Mouse (Mus musculus): ENCODE measurements around the gene Plcl1. TPM values are rescaled to one million over a fixed set of nuclear protein-coding genes. Genes with fewer than 3 reads are reported as not detected.

Plcl1 gene
- polyA plus RNA-seq, 1 experiment from 2014 or later, result 3.1 TPM

DNA sequence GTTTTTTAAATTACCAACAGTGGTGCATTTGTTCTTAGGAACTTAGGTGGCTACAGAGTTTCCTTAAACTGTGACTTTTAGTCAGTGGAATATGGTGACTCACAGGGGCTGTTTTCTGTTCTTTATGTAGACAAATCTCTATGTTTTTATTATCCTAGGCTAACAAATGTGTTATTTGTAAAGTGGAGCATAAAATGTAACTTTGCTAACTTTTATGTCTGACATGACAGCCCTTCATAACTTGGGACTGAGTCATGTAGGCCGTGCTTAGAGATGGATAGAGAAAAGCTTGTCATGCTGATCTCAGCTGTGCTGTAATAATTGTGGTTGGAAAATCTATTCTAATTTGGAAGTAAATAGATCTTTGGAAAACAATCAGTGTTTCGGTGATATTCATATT is 23.3 kb downstream of the Plcl1 start:
- 93% methylated on average over 2 of the region's 2 CpGs for WGBS
- Histone ChIP-seq H3K27ac (ENCODE audit: low read depth, low read length) (no peak overlapping the region), H3K27me3 (ENCODE audit: control insufficient read depth, insufficient read depth, low read length) (no peaks in the 10 kb centered on the region), H3K4me2 (ENCODE audit: low read depth) (no peak overlapping the region), H3K9me3 (ENCODE audit: control insufficient read depth, low read length) (no peaks in the 10 kb centered on the region), H3K4me1 (ENCODE audit: control insufficient read depth, insufficient read depth, low read length) (no peaks in the 10 kb centered on the region), H3K36me3 (ENCODE audit: control insufficient read depth, insufficient read depth, low read length) (no peaks in the 10 kb centered on the region), H3K4me3 (ENCODE audit: low read depth, low read length) (no peak overlapping the region), H3K9ac (ENCODE audit: low read length) (no peak overlapping the region)
- ATAC-seq (ENCODE audit: insufficient read depth, low FRiP score, low TSS enrichment), result no peak
- DNase-seq (ENCODE audit: low spot score), result no peak

- WGBS, result 94% methylated on average over 1 of the region's 1 CpGs
- Histone ChIP-seq H3K4me2 (ENCODE audit: low read depth) (no peak overlapping the region), H3K27ac (ENCODE audit: low read depth, low read length) (no peak overlapping the region), H3K9ac (ENCODE audit: low read length) (no peak overlapping the region), H3K36me3 (ENCODE audit: control insufficient read depth, insufficient read depth, low read length) (no peaks in the 10 kb centered on the region), H3K4me1 (ENCODE audit: control insufficient read depth, insufficient read depth, low read length) (no peaks in the 10 kb centered on the region), H3K27me3 (ENCODE audit: control insufficient read depth, insufficient read depth, low read length) (no peaks in the 10 kb centered on the region), H3K4me3 (ENCODE audit: low read depth, low read length) (no peak overlapping the region), H3K9me3 (ENCODE audit: control insufficient read depth, low read length) (no peaks in the 10 kb centered on the region)
- DNase-seq (ENCODE audit: low spot score) (no peak), ATAC-seq (ENCODE audit: insufficient read depth, low FRiP score, low TSS enrichment) (no peak)
Observed at GRCm38 (mm10) chr1:55429708-55430107, 24.0 kb downstream of the Plcl1 start.

DNA sequence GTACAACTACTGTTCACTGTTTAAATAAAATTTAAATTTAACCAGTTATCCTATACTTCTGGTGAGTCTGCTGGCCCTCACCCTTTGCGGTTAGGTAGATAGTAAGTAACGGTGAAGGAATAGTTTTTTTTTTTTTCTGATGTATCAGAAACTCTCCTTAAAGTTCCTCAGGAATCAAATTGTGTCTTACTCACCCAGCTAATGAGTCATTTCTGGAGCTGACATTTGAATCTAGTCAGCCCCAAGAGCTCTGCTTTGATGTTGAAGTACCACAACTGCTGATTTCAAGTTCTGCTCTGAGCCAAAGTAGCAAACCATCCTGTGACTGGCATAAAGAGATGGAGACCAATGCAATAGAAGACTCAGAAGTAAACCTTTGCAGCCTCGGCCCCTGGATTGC is 24.9 kb downstream of the Plcl1 start:
- no peaks in the 10 kb centered on the region for H3K4me1 ChIP-seq (ENCODE audit: control insufficient read depth, insufficient read depth, low read length)
- H3K9ac ChIP-seq (ENCODE audit: low read length), result no peak overlapping the region
- no peak overlapping the region for H3K4me3 ChIP-seq (ENCODE audit: low read depth, low read length)
- H3K27me3 ChIP-seq (ENCODE audit: control insufficient read depth, insufficient read depth, low read length), result no peaks in the 10 kb centered on the region
- WGBS, result 91% methylated on average over 3 of the region's 3 CpGs
- H3K9me3 ChIP-seq (ENCODE audit: control insufficient read depth, low read length), result no peaks in the 10 kb centered on the region
- no peak for ATAC-seq (ENCODE audit: insufficient read depth, low FRiP score, low TSS enrichment)
- no peak overlapping the region for H3K27ac ChIP-seq (ENCODE audit: low read depth, low read length)
- H3K4me2 ChIP-seq (ENCODE audit: low read depth), result no peak overlapping the region
- DNase-seq (ENCODE audit: low spot score), result no peak
- H3K36me3 ChIP-seq (ENCODE audit: control insufficient read depth, insufficient read depth, low read length), result no peaks in the 10 kb centered on the region

DNA sequence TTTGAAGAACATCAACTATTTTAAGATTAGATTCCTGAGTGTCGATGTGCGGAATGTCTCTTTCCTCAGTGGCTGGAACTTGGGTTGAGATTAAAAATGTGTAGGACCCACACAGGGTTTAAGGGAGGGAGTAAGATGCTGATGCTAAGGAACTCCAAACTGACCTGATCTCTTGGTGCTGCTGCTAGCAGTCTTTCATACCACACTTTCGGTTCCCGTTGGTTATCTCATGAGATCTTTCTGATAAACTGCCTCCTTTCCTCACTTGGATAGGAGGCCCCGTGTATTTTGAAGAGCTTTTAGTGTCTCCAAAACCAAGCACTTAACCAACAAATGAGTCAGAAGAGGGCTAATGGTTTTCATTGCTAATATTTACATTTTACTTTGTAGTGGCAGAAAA is 30.9 kb downstream of the Plcl1 start:
- DNase-seq (ENCODE audit: low spot score) (no peak), ATAC-seq (ENCODE audit: insufficient read depth, low FRiP score, low TSS enrichment) (no peak)
- H3K9me3 ChIP-seq (ENCODE audit: control insufficient read depth, low read length), result no peaks in the 10 kb centered on the region
- H3K4me1 ChIP-seq (ENCODE audit: control insufficient read depth, insufficient read depth, low read length), result no peaks in the 10 kb centered on the region
- no peak overlapping the region for H3K9ac ChIP-seq (ENCODE audit: low read length)
- 89% methylated on average over 5 of the region's 5 CpGs for WGBS
- no peak overlapping the region for H3K4me3 ChIP-seq (ENCODE audit: low read depth, low read length)
- no peak overlapping the region for H3K4me2 ChIP-seq (ENCODE audit: low read depth)
- H3K27me3 ChIP-seq (ENCODE audit: control insufficient read depth, insufficient read depth, low read length), result no peaks in the 10 kb centered on the region
- H3K36me3 ChIP-seq (ENCODE audit: control insufficient read depth, insufficient read depth, low read length), result no peaks in the 10 kb centered on the region
- H3K27ac ChIP-seq (ENCODE audit: low read depth, low read length), result no peak overlapping the region

DNA sequence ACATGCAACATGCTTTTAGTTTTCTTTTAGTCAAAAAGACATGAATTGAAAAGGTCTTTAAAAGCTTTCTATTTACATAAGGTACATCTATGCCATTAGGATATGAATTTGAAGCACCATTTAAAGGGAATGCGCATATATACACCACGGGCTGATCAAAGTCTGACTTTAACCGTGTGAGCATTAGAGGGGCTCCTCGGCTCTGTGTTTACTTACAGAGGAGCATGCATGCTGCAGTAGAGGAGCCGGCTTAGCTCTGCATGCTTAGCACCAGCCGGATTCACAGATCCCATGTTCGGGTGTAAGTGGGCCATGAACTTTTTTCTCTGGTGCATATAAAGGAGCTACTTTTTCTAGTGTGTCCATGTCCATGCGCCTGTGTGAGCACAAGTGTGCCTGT is 31.4 kb downstream of the Plcl1 start:
- H3K4me2 ChIP-seq (ENCODE audit: low read depth), result no peak overlapping the region
- H3K9me3 ChIP-seq (ENCODE audit: control insufficient read depth, low read length), result no peaks in the 10 kb centered on the region
- no peak overlapping the region for H3K27ac ChIP-seq (ENCODE audit: low read depth, low read length)
- no peaks in the 10 kb centered on the region for H3K4me1 ChIP-seq (ENCODE audit: control insufficient read depth, insufficient read depth, low read length)
- WGBS, result 85% methylated on average over 8 of the region's 8 CpGs
- DNase-seq (ENCODE audit: low spot score) (no peak), ATAC-seq (ENCODE audit: insufficient read depth, low FRiP score, low TSS enrichment) (no peak)
- no peaks in the 10 kb centered on the region for H3K27me3 ChIP-seq (ENCODE audit: control insufficient read depth, insufficient read depth, low read length)
- no peak overlapping the region for H3K4me3 ChIP-seq (ENCODE audit: low read depth, low read length)
- H3K36me3 ChIP-seq (ENCODE audit: control insufficient read depth, insufficient read depth, low read length), result no peaks in the 10 kb centered on the region
- no peak overlapping the region for H3K9ac ChIP-seq (ENCODE audit: low read length)

DNA sequence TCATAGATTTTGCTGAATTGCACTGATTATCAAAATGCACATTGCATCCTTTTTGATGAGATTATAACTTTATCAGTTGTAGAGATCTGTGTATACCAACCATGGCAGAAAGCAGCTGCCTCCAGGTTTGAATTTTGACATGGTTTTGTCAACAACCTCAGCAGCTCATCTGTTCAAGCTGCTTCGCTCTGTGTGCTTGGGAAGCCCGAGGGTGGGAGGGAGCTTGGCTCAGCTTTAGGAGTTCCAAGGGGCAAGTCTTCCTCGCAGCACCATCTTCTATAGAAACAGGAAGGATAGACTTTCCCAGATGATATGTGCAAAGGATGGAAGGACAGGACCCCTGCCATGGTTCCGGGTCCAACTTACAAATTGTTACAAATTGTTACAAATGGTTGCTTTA is 32.9 kb downstream of the Plcl1 start:
- Histone ChIP-seq H3K36me3 (ENCODE audit: control insufficient read depth, insufficient read depth, low read length) (no peaks in the 10 kb centered on the region), H3K4me3 (ENCODE audit: low read depth, low read length) (no peak overlapping the region), H3K9ac (ENCODE audit: low read length) (no peak overlapping the region), H3K4me1 (ENCODE audit: control insufficient read depth, insufficient read depth, low read length) (no peaks in the 10 kb centered on the region), H3K27me3 (ENCODE audit: control insufficient read depth, insufficient read depth, low read length) (no peaks in the 10 kb centered on the region), H3K9me3 (ENCODE audit: control insufficient read depth, low read length) (no peaks in the 10 kb centered on the region), H3K27ac (ENCODE audit: low read depth, low read length) (no peak overlapping the region), H3K4me2 (ENCODE audit: low read depth) (no peak overlapping the region)
- no peak for ATAC-seq (ENCODE audit: insufficient read depth, low FRiP score, low TSS enrichment)
- WGBS, result 83% methylated on average over 4 of the region's 4 CpGs
- DNase-seq (ENCODE audit: low spot score), result no peak

- 85% methylated on average over 6 of the region's 6 CpGs for WGBS
Observed at GRCm38 (mm10) chr1:55445043-55445688, 39.4 kb downstream of the Plcl1 start.

GRCm38 (mm10) chr1:55445689-55446044 is 39.9 kb downstream of the Plcl1 start:
- Histone ChIP-seq H3K4me1 (ENCODE audit: control insufficient read depth, insufficient read depth, low read length) (no peaks in the 10 kb centered on the region), H3K4me2 (ENCODE audit: low read depth) (no peak overlapping the region), H3K27me3 (ENCODE audit: control insufficient read depth, insufficient read depth, low read length) (no peaks in the 10 kb centered on the region), H3K9me3 (ENCODE audit: control insufficient read depth, low read length) (no peaks in the 10 kb centered on the region), H3K9ac (ENCODE audit: low read length) (no peak overlapping the region), H3K36me3 (ENCODE audit: control insufficient read depth, insufficient read depth, low read length) (no peaks in the 10 kb centered on the region), H3K4me3 (ENCODE audit: low read depth, low read length) (no peak overlapping the region), H3K27ac (ENCODE audit: low read depth, low read length) (no peak overlapping the region)
- ATAC-seq (ENCODE audit: insufficient read depth, low FRiP score, low TSS enrichment), result no peak
- no peak for DNase-seq (ENCODE audit: low spot score)
- WGBS, result 66% methylated on average over 3 of the region's 3 CpGs

More at GRCm38 (mm10) chr1:55445043-55445688, 39.4 kb downstream of the Plcl1 start:
- no peak for ATAC-seq (ENCODE audit: insufficient read depth, low FRiP score, low TSS enrichment)
- Histone ChIP-seq H3K27me3 (ENCODE audit: control insufficient read depth, insufficient read depth, low read length) (no peaks in the 10 kb centered on the region), H3K9me3 (ENCODE audit: control insufficient read depth, low read length) (no peaks in the 10 kb centered on the region), H3K27ac (ENCODE audit: low read depth, low read length) (no peak overlapping the region), H3K4me2 (ENCODE audit: low read depth) (no peak overlapping the region), H3K36me3 (ENCODE audit: control insufficient read depth, insufficient read depth, low read length) (no peaks in the 10 kb centered on the region), H3K4me3 (ENCODE audit: low read depth, low read length) (no peak overlapping the region), H3K9ac (ENCODE audit: low read length) (no peak overlapping the region), H3K4me1 (ENCODE audit: control insufficient read depth, insufficient read depth, low read length) (no peaks in the 10 kb centered on the region)
- DNase-seq (ENCODE audit: low spot score), result no peak

GRCm38 (mm10) chr1:55446273-55446672 is 40.6 kb downstream of the Plcl1 start:
- Histone ChIP-seq H3K4me1 (ENCODE audit: control insufficient read depth, insufficient read depth, low read length) (no peaks in the 10 kb centered on the region), H3K9ac (ENCODE audit: low read length) (no peak overlapping the region), H3K36me3 (ENCODE audit: control insufficient read depth, insufficient read depth, low read length) (no peaks in the 10 kb centered on the region), H3K27ac (ENCODE audit: low read depth, low read length) (no peak overlapping the region), H3K9me3 (ENCODE audit: control insufficient read depth, low read length) (no peaks in the 10 kb centered on the region), H3K4me2 (ENCODE audit: low read depth) (no peak overlapping the region), H3K27me3 (ENCODE audit: control insufficient read depth, insufficient read depth, low read length) (no peaks in the 10 kb centered on the region), H3K4me3 (ENCODE audit: low read depth, low read length) (no peak overlapping the region)
- WGBS, result 84% methylated on average over 5 of the region's 5 CpGs
- ATAC-seq (ENCODE audit: insufficient read depth, low FRiP score, low TSS enrichment) (no peak), DNase-seq (ENCODE audit: low spot score) (no peak)

Data from neural tube, embryonic 11.5 days (tissue).